Mouse (Mus musculus) CH12.LX (cell line): ENCODE data around the gene Sacm1l.

ENCODE experiments used
- BHLHE40 ChIP-seq: IDR thresholded peaks from 2 replicates; pipeline ENCODE4 v1.6.1; 2011; ENCODE audit warnings: mild to moderate bottlenecking, low read depth, low read length, improper control_type of control experiment
- CTCF ChIP-seq, 2 experiments: IDR thresholded peaks in 1 of 2; conservative IDR thresholded peaks in 1 of 2; 2 replicates each; pipeline ENCODE4 v1.5.1; 2011 to 2012; ENCODE audit warnings: low read depth in 2 of 2, low read length in 2 of 2, improper control_type of control experiment in 1 of 2, inconsistent platforms in 1 of 2, mild to moderate bottlenecking in 1 of 2, moderate library complexity in 1 of 2
- ETS1 ChIP-seq: conservative IDR thresholded peaks from 2 replicates; pipeline ENCODE4 v1.6.1; 2012; ENCODE audit warnings: low read depth, mild to moderate bottlenecking, inconsistent platforms, low read length, improper control_type of control experiment, moderate library complexity
- IRF4 ChIP-seq: IDR thresholded peaks from 2 replicates; pipeline ENCODE4 v1.6.1; 2014; ENCODE audit warnings: low read depth, mild to moderate bottlenecking, inconsistent platforms, low read length, improper control_type of control experiment
- MAFK ChIP-seq: IDR thresholded peaks from 2 replicates; pipeline ENCODE4 v1.6.1; 2011; ENCODE audit warnings: low read length, improper control_type of control experiment; ENCODE audit not compliant: insufficient replicate concordance
- POLR2AphosphoS2 ChIP-seq: IDR thresholded peaks from 2 replicates; pipeline ENCODE4 v1.6.1; 2011; ENCODE audit warnings: low read depth, low read length, improper control_type of control experiment
- RCOR1 ChIP-seq: conservative IDR thresholded peaks from 2 replicates; pipeline ENCODE4 v1.6.1; 2012; ENCODE audit warnings: low read depth, mild to moderate bottlenecking, inconsistent platforms, low read length, improper control_type of control experiment
- TCF12 ChIP-seq: IDR thresholded peaks from 2 replicates; pipeline ENCODE4 v1.6.1; 2014; ENCODE audit warnings: low read depth, mild to moderate bottlenecking, inconsistent platforms, low read length, improper control_type of control experiment
- ZC3H11A ChIP-seq: IDR thresholded peaks from 2 replicates; pipeline ENCODE4 v1.6.1; 2012; ENCODE audit warnings: low read depth, mild to moderate bottlenecking, inconsistent platforms, low read length, improper control_type of control experiment
- ZKSCAN1 ChIP-seq: IDR thresholded peaks from 2 replicates; pipeline ENCODE4 v1.6.1; 2012; ENCODE audit warnings: low read depth, inconsistent platforms, low read length, improper control_type of control experiment, borderline replicate concordance

GRCm38 (mm10) chr9:123512482-123512881 lies 17.1 kb upstream of the Sacm1l start:
- TF ChIP-seq IRF4: no peak
- TF ChIP-seq RCOR1: no peak
- no peak for TF ChIP-seq CTCF (conservative IDR thresholded peaks at IDR 0.05 in 1 of 2, IDR thresholded peaks at IDR 0.05 in 1 of 2; ENCODE audit: low read depth in 2 of 2, low read length in 2 of 2)
- no peak for TF ChIP-seq TCF12
- no peak for TF ChIP-seq MAFK
- TF ChIP-seq ZKSCAN1: no peak
- TF ChIP-seq ETS1: no peak
- TF ChIP-seq POLR2AphosphoS2: no peak
- no peak for TF ChIP-seq BHLHE40
- no peak for TF ChIP-seq ZC3H11A
